Mouse (Mus musculus) ES-E14 (cell line): ENCODE results near the gene Paqr8. TPM values are rescaled to one million over a fixed set of nuclear protein-coding genes. Genes with fewer than 3 reads are reported as not detected.

Source experiments
- DNase-seq: peaks from one replicate; pipeline ENCODE4 v3.0.0-alpha.2; 2013; ENCODE audit warnings: low read depth, low spot score
- H3K27ac ChIP-seq: 2 replicates; pipeline ENCODE4 v1.5.1; 2012; ENCODE audit warnings: low read depth, mild to moderate bottlenecking, low read length, moderate library complexity, mixed read lengths; ENCODE audit not compliant: poor library complexity, insufficient read depth, severe bottlenecking
- H3K36me3 ChIP-seq: 2 replicates; pipeline ENCODE4 v1.6.1; 2012; ENCODE audit warnings: mild to moderate bottlenecking, low read length, moderate library complexity, mixed read lengths; ENCODE audit not compliant: control insufficient read depth, poor library complexity, insufficient read depth, severe bottlenecking
- H3K4me1 ChIP-seq, 2 experiments: fragments of 150-350 bp in 1 of 2; sonication (generic) in 1 of 2; 2 replicates each; pipeline ENCODE4 v1.6.1; 2012; ENCODE audit warnings: low read length in 2 of 2, mild to moderate bottlenecking in 1 of 2, mixed read lengths in 1 of 2; ENCODE audit not compliant: control insufficient read depth in 2 of 2, insufficient read depth in 2 of 2, poor library complexity in 1 of 2
- H3K4me3 ChIP-seq, 2 experiments: fragments of 150-350 bp in 1 of 2; sonication (generic) in 1 of 2; 2 replicates each; pipeline ENCODE4 v1.5.1; 2012; ENCODE audit warnings: low read length in 2 of 2, low read depth in 1 of 2, mild to moderate bottlenecking in 1 of 2, mixed read lengths in 1 of 2; ENCODE audit not compliant: insufficient read depth in 1 of 2, poor library complexity in 1 of 2, severe bottlenecking in 1 of 2
- H3K9ac ChIP-seq: 2 replicates; pipeline ENCODE4 v1.6.1; 2012; ENCODE audit warnings: low read depth, mild to moderate bottlenecking, low read length, mixed read lengths; ENCODE audit not compliant: poor library complexity, insufficient read depth, severe bottlenecking
- H3K9me3 ChIP-seq: fragments of 150-350 bp; sonication (generic); 2 replicates; pipeline ENCODE4 v1.6.1; 2012; ENCODE audit warnings: low read depth, mild to moderate bottlenecking, low read length; ENCODE audit not compliant: control insufficient read depth, insufficient read depth
- CHD2 ChIP-seq: IDR thresholded peaks from 2 replicates; pipeline ENCODE4 v1.6.1; 2014; ENCODE audit warnings: mild to moderate bottlenecking, low read depth, low read length, inconsistent platforms
- HCFC1 ChIP-seq: IDR thresholded peaks from 2 replicates; pipeline ENCODE4 v1.6.1; 2012; ENCODE audit warnings: low read length, inconsistent platforms, borderline replicate concordance; ENCODE audit not compliant: insufficient read depth
- MAFK ChIP-seq: IDR thresholded peaks from 2 replicates; pipeline ENCODE4 v1.6.1; 2014; ENCODE audit warnings: mild to moderate bottlenecking, low read depth, low read length, inconsistent platforms; ENCODE audit not compliant: insufficient read depth
- ZC3H11A ChIP-seq: IDR thresholded peaks from 2 replicates; pipeline ENCODE4 v1.6.1; 2012; ENCODE audit warnings: low read depth, mild to moderate bottlenecking, inconsistent platforms, low read length, borderline replicate concordance
- ZNF384 ChIP-seq: IDR thresholded peaks from 2 replicates; pipeline ENCODE4 v1.6.1; 2012; ENCODE audit warnings: low read depth, low read length, inconsistent platforms
- in situ Hi-C, 2 experiments: fragments of 600-800 bp; cut with MboI; formaldehyde crosslinking; loops; one replicate each; pipeline ENCODE4 v1.15.1; 2025; ENCODE audit warnings: low sequenced_read_pairs in 2 of 2, inconsistent platforms in 1 of 2; ENCODE audit not compliant: unreplicated experiment in 2 of 2
- total RNA-seq: library from RNA; depleted of rRNA; stranded (reverse); fragments of 300-350 nt; gene quantifications from 2 replicates; pipeline ENCODE4 v1.2.3, GENCODE M21; 2012

Paqr8 gene
- total RNA-seq, 1 experiment = 1.7 TPM

DNA sequence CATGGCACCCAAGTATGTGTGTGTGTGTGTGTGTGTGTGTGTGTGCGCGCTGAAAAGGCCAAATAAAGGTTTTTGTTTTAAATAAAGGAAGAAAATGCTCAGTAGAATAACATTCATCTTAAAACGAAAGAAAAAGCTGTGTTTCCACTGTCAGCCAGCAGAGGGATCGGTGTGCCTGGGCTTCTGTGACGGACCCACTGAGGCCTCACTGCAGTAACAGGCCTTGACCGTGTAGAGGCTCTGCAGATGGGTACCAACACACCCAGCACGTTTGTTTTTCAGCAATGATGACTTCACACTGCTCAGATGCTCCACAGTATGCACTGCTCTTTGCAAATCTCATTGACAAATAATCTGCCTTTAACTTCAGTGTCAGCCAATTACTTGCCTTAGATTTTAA is 43.1 kb downstream of the Paqr8 start:
- Histone ChIP-seq H3K36me3 (no peaks in the 10 kb centered on the region; the same call in 1 of the 2 replicates), H3K4me3 (no peak overlapping the region), H3K9me3 (no peaks in the 10 kb centered on the region), H3K27ac (no peak overlapping the region), H3K9ac (no peak overlapping the region), H3K4me1 (peaks cover 0 to 4% of the 10 kb centered on the region in 2 experiments; a peak in 2 of 4 replicates)
- in situ Hi-C loops = loop anchor here (10.0 kb wide), 1 partner anchor 231 kb away; no protein-coding TSS in a partner anchor
- no peak for DNase-seq
- TF ChIP-seq MAFK (no peak), ZNF384 (no peak), HCFC1 (no peak), CHD2 (no peak), ZC3H11A (no peak; the same call in 1 of the 2 replicates)

- no peak for DNase-seq
- in situ Hi-C loops = loop anchor here (10.0 kb wide), 1 partner anchor 230 kb away; no protein-coding TSS in a partner anchor
- Histone ChIP-seq H3K36me3 (no peaks in the 10 kb centered on the region; the same call in 1 of the 2 replicates), H3K9ac (peak overlapping the region; percentile 1; the same call in 1 of the 2 replicates), H3K9me3 (no peaks in the 10 kb centered on the region), H3K4me3 (peak overlapping the region in 1 of 2 experiments; percentile 8; a peak in 2 of 4 replicates), H3K4me1 (peaks cover 0 to 4% of the 10 kb centered on the region in 2 experiments; a peak in 2 of 4 replicates), H3K27ac (no peak overlapping the region)
- TF ChIP-seq HCFC1 = no peak
- no peak for TF ChIP-seq ZC3H11A
- TF ChIP-seq CHD2 = no peak
- TF ChIP-seq MAFK = no peak
- TF ChIP-seq ZNF384 = no peak
These were observed 44.7 kb downstream of the Paqr8 start for GRCm38 (mm10) chr1:20935106-20935505.

GRCm38 (mm10) chr1:20939046-20939445 is 48.6 kb downstream of the Paqr8 start:
- H3K27ac ChIP-seq = no peak overlapping the region
- H3K36me3 ChIP-seq = no peaks in the 10 kb centered on the region; the same call in 1 of the 2 replicates
- H3K9me3 ChIP-seq = no peaks in the 10 kb centered on the region
- no peak overlapping the region for H3K4me3 ChIP-seq
- in situ Hi-C loops = loop anchor here (10.0 kb wide), 1 partner anchor 226 kb away; no protein-coding TSS in a partner anchor
- H3K9ac ChIP-seq = no peak overlapping the region
- no peak for TF ChIP-seq ZNF384
- TF ChIP-seq MAFK = no peak
- TF ChIP-seq HCFC1 = no peak
- TF ChIP-seq ZC3H11A = peak; percentile 65; the same call in 1 of the 2 replicates
- no peak for TF ChIP-seq CHD2
- peak; percentile 54 for DNase-seq
- peaks cover 0 to 4% of the 10 kb centered on the region in 2 experiments; a peak in 2 of 4 replicates for H3K4me1 ChIP-seq

DNA sequence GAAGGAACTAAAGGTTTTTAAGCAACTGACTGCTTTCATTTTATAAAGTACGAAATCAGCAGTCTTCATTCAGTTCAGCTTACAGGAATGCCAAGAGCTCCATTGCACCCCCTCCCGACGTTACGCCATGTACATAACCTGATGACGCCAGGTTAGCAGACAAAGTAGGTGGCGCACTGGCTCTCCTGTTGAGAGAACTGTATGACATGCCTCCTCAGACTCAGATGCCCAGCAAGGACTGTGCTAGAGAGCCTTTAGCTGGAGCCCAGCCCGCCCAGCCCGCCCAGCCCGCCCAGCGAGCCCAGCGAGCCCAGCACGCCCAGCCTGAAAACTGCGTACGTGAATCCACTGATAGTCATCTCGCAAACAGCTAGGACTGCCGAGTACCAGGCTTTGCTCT is 49.7 kb downstream of the Paqr8 start:
- DNase-seq = no peak
- Histone ChIP-seq H3K4me1 (peaks cover 0 to 3% of the 10 kb centered on the region in 2 experiments; a peak in 2 of 4 replicates), H3K27ac (no peak overlapping the region), H3K4me3 (no peak overlapping the region; a peak in 1 of 4 replicates), H3K9ac (no peak overlapping the region), H3K9me3 (no peaks in the 10 kb centered on the region), H3K36me3 (no peaks in the 10 kb centered on the region; the same call in 1 of the 2 replicates)
- in situ Hi-C loops = no loop called here
- TF ChIP-seq HCFC1 (no peak), MAFK (no peak), ZNF384 (no peak), CHD2 (no peak), ZC3H11A (no peak)
